Mouse (Mus musculus) CD4-positive, CD25-positive, alpha-beta regulatory T cell, adult 2 months (primary cell): ENCODE measurements around the gene Tle6.
A peak's percentile ranks its signal among the peaks of the same experiment; 100 is the strongest.

ENCODE experiments used
- DNase-seq: peaks from one replicate; pipeline ENCODE4 v3.0.0-alpha.2; 2012; ENCODE audit warnings: low read depth, low spot score

Gene Tle6

GRCm38 (mm10) chr10:81623441-81623840 lies 22.6 kb upstream of the Tle6 start:
- no peak for DNase-seq

GRCm38 (mm10) chr10:81620786-81621185 lies 19.9 kb upstream of the Tle6 start:
- DNase-seq, result no peak

GRCm38 (mm10) chr10:81619976-81620375 lies 19.1 kb upstream of the Tle6 start:
- no peak for DNase-seq

- DNase-seq, result no peak
These were observed 14.6 kb upstream of the Tle6 start for GRCm38 (mm10) chr10:81615486-81615885.

- DNase-seq, result no peak
These were observed 11.9 kb upstream of the Tle6 start for GRCm38 (mm10) chr10:81612779-81613178.

- DNase-seq, result no peak
These were observed 7.4 kb upstream of the Tle6 start for GRCm38 (mm10) chr10:81608308-81608707.

GRCm38 (mm10) chr10:81605974-81606751 lies 5.3 kb upstream of the Tle6 start, which contains the start of gene BC025920:
Gene BC025920 (plus strand): TSS chr10:81606270.
- DNase-seq, result peak; percentile 95

- DNase-seq, result no peak
These were observed 4.7 kb upstream of the Tle6 start for GRCm38 (mm10) chr10:81605666-81605973.

GRCm38 (mm10) chr10:81604968-81605665 lies 4.2 kb upstream of the Tle6 start:
- peak; percentile 94 for DNase-seq

- DNase-seq, result no peak
These were observed 3.4 kb upstream of the Tle6 start for GRCm38 (mm10) chr10:81604019-81604967.

- peak; percentile 84 for DNase-seq
These were observed 1.9 kb upstream of the Tle6 start for GRCm38 (mm10) chr10:81602741-81603151.

- DNase-seq, result no peak
These were observed 578 bp upstream of the Tle6 start for GRCm38 (mm10) chr10:81601396-81601905.

- no peak for DNase-seq
These were observed 777 bp downstream of the Tle6 start for GRCm38 (mm10) chr10:81600096-81600495.

- no peak for DNase-seq
These were observed 1.2 kb downstream of the Tle6 start for GRCm38 (mm10) chr10:81599630-81600029.

- no peak for DNase-seq
These were observed 2.0 kb downstream of the Tle6 start for GRCm38 (mm10) chr10:81598871-81599270.

- no peak for DNase-seq
These were observed 2.5 kb downstream of the Tle6 start for GRCm38 (mm10) chr10:81598342-81598741.

GRCm38 (mm10) chr10:81597137-81597950 lies 3.5 kb downstream of the Tle6 start:
- no peak for DNase-seq

GRCm38 (mm10) chr10:81596611-81597010 lies 4.3 kb downstream of the Tle6 start:
- DNase-seq, result no peak

GRCm38 (mm10) chr10:81595599-81595998 lies 5.3 kb downstream of the Tle6 start:
- no peak for DNase-seq

- no peak for DNase-seq
These were observed 6.9 kb downstream of the Tle6 start for GRCm38 (mm10) chr10:81593935-81594334.

- no peak for DNase-seq
These were observed 7.7 kb downstream of the Tle6 start for GRCm38 (mm10) chr10:81593223-81593622.
